Mouse (Mus musculus): Measurements from ENCODE around the gene Ctnna2.
A peak's percentile ranks its signal among the peaks of the same experiment; 100 is the strongest.

Gene Ctnna2

GRCm38 (mm10) chr6:77157028-77157427 is 822.5 kb downstream of the Ctnna2 start:
- no peak for DNase-seq (ENCODE audit: low spot score in 2 of 2)

- peak in 1 of 2 experiments; percentile 24 for DNase-seq (ENCODE audit: low spot score in 2 of 2)
Measured at GRCm38 (mm10) chr6:77139306-77139920, 840.1 kb downstream of the Ctnna2 start.

- peak in 1 of 2 experiments; percentile 11 for DNase-seq (ENCODE audit: low spot score in 2 of 2)
Measured at GRCm38 (mm10) chr6:77120926-77121325, 858.6 kb downstream of the Ctnna2 start.

GRCm38 (mm10) chr6:77120510-77120909 is 859.0 kb downstream of the Ctnna2 start:
- no peak for DNase-seq (ENCODE audit: low spot score in 2 of 2)

DNA sequence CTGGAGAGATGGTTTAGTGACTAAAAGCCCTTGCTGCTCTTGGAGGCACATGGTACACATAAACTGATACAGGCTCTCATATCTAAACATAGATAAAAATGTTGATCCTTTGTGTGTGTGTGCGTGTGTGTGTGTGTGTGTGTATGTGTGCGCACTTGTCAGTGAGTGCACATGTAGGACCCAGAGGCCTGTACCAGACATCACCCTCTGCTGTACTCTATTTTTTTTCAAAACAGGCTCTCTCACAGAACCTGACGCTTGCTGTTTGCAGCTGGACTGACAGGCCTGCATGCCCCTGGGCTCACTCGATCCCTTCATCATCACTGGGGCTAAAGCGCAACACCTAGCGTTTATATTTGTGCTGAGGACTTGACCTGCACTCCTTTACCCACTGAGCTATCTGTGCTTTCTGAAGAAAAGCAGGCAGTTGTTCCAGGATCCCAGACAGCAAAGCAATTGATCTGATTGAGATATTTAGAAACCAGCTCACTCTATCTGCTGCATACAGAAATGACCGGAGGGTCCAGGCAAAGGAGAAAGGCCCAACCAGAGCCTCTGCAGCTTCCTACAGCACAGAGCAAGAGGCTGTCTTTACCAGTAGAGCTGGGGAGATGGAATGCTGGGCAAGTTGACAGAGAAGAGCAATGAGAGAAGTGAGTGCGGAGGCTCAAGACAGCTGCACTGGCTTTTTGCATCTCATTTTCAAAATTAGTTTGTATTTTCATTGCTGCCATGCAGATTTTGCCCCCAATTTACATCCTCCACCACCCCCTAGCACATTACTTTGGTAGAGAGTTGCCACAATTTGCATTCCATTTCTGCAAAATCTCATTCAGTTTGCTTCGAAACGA is 870.2 kb downstream of the Ctnna2 start:
- peak in 1 of 2 experiments; percentile 21 for DNase-seq (ENCODE audit: low spot score in 2 of 2)

GRCm38 (mm10) chr6:77101047-77101446 is 878.5 kb downstream of the Ctnna2 start:
- peak in 1 of 2 experiments; percentile 24 for DNase-seq (ENCODE audit: low spot score in 2 of 2)

GRCm38 (mm10) chr6:77098540-77098939 is 881.0 kb downstream of the Ctnna2 start:
- DNase-seq (ENCODE audit: low spot score in 2 of 2): no peak

DNA sequence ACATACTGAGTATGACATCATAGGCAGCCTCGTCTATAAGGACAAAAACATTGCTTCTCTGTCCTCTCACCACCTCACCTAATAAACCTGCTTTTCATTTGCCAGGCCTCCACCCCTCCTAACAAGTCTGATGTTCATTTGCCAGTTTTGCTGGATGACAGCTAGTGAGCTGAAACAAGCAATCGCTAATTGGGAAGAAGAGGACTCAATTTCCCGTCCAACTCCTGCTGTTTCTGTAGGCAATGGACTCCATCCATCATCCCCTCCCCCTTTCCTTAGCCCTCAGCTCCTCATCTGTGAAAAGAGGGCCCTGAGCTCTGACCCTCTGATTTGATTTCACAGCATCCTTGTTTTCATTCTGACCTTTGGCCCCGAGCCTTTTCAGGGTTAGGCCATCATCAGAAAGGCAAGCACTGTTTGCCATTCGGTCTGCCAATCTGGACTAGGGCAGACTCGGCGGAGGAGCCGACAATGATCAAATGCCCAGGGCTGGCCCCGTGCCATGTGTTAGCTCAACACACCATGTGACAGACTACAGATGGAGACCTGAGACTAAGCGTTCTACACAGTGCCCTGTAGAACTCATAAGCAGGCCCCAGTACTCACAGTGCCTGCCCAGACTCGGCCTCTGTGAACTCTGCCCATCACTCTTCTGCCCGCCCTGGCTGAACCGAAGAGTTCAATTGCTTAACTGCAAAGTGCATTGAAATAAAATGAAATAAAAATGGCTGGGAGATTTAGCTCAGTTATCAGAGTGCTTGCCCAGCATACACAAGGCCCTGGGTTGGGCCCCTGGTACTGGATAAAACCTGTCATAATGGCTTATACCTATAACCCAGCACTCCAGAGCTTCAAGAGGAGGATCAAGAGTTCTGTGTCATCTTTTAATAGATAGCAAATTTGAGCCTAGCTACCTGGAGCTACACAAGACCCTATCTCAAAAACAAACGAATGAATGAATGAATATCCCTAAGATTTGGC is 903.8 kb downstream of the Ctnna2 start:
- peak; percentile 61 to 77 for DNase-seq (ENCODE audit: low spot score in 2 of 2)

GRCm38 (mm10) chr6:77069595-77069994 is 909.9 kb downstream of the Ctnna2 start:
- DNase-seq (ENCODE audit: low spot score in 2 of 2): no peak

DNA sequence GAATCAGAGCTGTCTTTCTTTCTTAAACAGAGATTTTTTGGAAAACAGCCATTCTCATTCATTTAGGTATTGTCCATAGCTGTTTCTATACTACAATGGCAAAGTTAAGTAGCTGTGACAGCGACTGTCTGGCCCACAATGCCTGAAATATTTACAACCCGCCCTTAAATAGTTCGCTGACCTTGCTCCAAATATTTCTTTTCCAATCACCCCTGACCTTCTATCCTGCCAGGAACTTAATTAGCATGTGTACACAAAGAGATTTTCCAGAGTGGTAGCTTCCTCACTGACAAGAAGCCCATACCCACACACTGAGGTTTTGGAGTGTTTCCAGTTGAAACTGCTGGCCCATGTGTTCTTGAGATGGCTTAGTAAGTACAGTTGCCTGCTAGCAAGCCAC is 928.8 kb downstream of the Ctnna2 start:
- no peak for DNase-seq (ENCODE audit: low spot score in 2 of 2)

- no peak for DNase-seq (ENCODE audit: low spot score in 2 of 2)
Measured at GRCm38 (mm10) chr6:77050193-77050592, 929.3 kb downstream of the Ctnna2 start.

DNA sequence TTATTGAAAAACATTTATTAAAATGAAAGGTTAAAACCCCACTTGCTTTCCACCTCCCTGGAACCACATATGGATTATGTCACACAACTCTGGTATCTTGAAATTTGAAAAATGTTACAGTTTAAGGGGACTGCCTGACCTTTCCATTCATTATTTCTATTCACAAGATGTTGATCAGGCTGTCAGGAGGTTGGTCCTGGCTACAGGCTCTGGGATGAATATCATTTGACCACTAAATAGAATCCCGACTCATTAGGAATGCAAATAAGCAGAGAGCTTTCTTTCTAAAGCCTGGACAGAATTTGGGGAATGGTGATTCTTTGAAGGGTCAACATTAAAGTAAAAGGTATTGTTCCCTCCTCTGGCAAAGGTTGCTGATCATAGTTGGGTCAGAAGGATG is 931.9 kb downstream of the Ctnna2 start:
- no peak for DNase-seq (ENCODE audit: low spot score in 2 of 2)

DNA sequence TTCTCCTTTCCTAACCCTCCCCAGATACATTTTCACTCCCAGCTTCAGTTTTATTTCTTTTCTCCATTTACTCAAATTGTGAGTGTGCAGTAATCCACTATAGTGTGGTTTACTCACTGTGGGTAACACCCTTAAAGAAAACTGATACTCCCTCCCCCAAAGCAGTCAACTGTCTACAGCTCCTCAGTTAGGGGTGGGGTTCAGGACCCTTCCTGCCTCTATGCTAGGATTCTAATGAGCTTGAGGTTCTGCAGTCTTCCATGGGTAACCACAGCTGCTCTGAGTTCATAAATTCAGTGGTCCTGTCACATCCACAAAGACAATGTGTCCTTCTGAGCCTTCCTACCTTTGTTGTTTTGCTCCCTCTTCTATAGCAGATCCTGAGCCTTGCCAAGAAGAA is 954.4 kb downstream of the Ctnna2 start:
- no peak for DNase-seq (ENCODE audit: low spot score in 2 of 2)

GRCm38 (mm10) chr6:77013194-77013593 is 966.3 kb downstream of the Ctnna2 start:
- no peak for DNase-seq (ENCODE audit: low spot score in 2 of 2)

DNA sequence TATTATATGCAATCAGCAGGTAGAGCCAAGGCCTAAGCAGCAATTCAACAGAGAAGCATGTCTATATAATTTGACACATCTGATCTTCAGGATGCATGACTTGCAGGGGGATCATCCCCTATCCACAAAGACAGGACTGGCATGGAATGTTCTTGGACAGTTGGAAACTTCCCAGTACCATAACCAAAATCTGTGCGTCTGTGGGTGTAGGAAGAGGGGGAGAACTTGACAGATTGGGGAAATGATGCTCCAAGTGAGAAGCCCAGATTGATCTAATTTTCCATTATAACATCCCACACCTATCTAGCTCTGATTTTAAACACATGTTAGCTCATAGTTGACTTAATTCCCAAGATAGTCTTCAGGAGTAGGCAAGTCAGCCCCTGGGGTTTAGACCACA is 968.5 kb downstream of the Ctnna2 start:
- DNase-seq (ENCODE audit: low spot score in 2 of 2): no peak

DNA sequence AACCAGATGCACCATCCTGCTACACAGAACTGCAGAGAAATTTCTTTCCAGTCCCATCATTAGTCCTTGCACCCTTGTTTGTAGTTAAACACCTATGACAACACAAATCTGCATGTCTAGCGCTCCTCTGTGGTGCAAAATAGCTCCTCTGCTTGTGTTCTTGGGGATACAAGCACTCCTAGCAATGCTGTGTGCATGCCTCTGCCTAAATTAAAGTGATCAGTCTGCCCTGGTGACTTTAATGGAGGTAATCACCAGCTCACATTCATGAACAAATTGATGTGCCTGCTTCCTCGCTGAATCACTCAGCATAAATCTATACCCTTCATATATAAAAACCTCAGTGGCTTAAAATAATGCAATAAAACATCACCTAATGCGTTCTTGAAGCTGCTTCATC is 987.4 kb downstream of the Ctnna2 start:
- DNase-seq (ENCODE audit: low spot score in 2 of 2): no peak

DNA sequence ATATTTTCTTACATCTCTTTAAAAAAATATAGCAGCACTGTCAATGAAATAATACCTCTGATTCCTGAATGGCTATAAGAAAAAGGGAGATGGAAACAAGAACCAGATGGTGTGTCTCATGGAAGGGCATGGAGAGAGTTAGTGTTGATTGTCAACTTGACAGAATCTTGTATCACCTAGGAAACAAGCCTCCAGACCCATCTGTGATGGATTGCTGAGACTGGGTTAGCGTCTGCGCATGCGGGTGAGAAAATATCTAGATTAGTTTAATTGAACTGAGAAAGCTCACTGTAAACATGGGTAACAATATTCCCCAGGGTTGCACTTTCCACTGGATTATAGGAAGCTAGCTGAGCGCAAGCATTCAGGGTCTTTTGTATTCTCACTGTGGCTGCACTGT is 994.7 kb downstream of the Ctnna2 start:
- DNase-seq (ENCODE audit: low spot score in 2 of 2): peak in 1 of 2 experiments; percentile 43

DNA sequence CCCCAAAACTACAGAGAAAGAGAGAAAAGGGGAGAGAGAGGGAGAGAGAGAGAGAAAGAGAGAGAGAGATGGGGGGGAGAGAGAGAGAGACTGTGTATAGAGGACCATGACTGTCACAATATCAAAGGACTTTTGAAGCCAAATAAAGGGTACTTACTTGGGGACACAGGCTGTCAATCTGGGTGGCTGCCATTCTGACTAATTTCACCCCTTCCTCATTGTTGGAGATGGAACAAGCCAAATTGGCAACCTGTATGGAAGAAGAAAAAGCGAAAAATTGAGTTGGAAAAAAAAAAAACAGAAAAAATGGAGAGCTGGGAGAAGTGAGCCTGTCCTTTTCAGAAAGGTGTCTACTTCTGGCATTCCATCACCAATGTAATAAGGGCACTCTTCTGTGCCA is 997.8 kb downstream of the Ctnna2 start:
- DNase-seq (ENCODE audit: low spot score in 2 of 2): no peak

- no peak for DNase-seq (ENCODE audit: low spot score in 2 of 2)
Measured at GRCm38 (mm10) chr6:76979247-76979850, 1000.1 kb downstream of the Ctnna2 start.

DNA sequence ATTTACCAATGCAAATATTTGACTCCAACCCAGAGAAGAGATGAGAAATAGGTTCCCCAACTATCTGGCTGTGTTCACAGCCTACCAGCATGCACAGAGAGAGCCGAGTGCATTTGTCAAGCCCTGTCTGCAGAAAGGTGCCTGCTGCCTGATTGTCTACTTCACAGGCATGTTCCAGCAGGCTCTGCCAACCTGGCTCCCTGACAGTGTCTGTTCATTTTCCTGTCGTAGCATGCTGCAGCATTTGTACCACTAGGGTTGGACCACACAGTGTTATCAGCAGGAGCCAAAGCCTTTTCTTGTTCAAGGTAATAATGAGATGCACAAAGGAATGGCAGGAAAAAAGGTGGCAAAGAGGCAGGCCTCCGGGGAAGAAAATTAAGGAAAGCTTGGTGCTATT is 1001.7 kb downstream of the Ctnna2 start:
- DNase-seq (ENCODE audit: low spot score in 2 of 2): no peak

DNA sequence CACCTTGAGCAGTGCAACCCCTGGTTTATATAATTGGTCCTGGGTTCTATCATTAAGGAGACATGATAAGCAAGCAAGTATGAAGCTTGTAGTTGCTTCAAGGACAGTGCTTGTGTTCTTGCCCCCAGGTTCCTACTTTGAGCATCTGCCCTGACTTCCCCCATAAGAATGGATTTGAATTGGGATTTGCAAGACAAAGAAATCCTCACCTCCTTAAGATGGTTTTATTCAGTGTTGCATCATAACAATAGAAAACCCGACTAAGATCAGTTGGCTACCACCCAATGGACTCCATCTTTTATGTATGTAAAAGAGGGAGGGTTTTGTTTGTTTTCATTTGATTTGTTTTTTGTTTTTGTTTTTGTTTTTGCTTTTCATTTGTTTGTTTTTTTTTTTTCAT is 1005.2 kb downstream of the Ctnna2 start:
- no peak for DNase-seq (ENCODE audit: low spot score in 2 of 2)

DNA sequence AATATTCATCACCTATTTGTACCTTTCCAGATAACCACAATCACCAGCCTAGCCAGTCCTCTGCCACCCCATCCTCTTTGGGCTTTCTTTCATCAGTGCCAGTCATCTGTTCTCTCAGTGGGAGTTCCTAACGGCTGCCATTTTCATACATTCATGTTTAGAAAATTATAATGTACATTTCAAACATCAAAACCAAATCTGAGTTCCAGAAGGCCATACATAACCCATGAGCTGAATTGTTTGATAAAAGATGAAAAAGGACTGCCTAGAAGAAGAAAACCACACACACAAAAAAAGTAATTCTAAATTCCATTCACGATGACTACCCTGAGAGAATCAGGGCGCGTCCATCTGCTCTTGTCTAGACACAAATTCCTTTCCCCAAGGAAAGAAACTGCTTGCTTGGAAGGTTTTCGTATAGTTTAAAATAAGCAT is 1014.5 kb downstream of the Ctnna2 start:
- DNase-seq (ENCODE audit: low spot score in 2 of 2): no peak

Data from left cerebral cortex, adult 9 months (tissue).